Mouse (Mus musculus): ENCODE measurements around the gene Mtfmt.

Mtfmt gene

GRCm38 (mm10) chr9:65435671-65436301 is at the start of gene Mtfmt:
TSS of gene Mtfmt (plus strand) at chr9:65435782.
- peak; percentile 80 for DNase-seq (ENCODE audit: low read depth, low spot score)

GRCm38 (mm10) chr9:65386373-65387140 is 49.0 kb upstream of the Mtfmt start:
- DNase-seq (ENCODE audit: low read depth, low spot score): no peak

- no peak for DNase-seq (ENCODE audit: low read depth, low spot score)
These were observed 44.6 kb upstream of the Mtfmt start for GRCm38 (mm10) chr9:65390752-65391612.

DNA sequence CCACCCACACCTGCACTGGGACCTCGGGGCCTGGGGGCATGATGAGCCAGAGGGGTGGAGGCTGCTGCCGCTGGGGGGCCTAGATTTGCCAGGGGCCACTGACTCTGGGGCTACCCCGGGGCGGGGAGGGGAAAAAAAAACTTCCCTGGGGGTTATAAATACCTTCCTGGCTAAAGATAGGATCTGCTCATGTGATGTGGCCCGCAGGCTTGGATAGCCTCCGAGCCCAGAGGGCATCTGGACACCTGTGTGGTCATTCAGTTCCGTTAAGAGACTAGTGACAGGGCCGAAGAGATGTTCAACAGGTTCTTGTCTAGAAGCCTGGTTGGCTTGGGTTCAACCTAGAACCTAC is 44.0 kb upstream of the Mtfmt start, which contains the start of gene Kbtbd13:
Gene Kbtbd13 (minus strand): TSS at position 40 of the 352 bp plus-strand sequence.
- no peak for DNase-seq (ENCODE audit: low read depth, low spot score)

DNA sequence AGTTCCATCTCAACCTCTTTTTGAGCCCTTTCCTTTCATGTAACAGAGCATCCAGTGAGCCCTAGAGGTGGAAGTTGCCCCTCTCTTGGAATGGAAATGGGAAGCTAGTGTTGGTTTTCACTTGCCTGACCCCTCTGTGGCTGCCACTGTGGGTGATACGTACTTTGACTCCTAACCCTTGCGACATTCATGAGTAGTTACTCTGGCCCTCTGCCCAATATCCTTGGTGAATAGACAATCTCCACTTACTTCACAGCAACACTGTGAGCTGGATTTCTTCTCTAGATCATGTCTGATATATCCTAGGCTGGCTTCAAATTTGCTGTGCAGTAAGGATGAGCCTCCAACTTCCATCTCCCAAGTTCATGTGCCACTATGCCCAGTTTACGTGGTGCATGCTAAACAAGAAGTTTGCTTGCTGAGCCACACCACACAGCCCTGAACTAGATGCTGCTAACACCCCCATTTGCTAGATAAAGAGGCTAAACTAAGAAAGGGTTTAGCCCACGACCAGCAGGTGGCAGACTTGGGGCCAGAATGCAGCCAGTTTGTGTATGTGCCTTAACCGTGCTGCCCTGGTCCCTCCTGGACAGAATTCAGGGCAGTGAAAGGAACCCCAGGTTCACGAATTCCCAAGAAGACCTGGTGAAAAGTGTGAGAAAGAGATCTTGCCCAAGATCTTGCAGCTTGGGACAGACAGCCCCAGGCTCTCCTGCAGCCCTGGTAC is 42.8 kb upstream of the Mtfmt start:
- peak; percentile 42 for DNase-seq (ENCODE audit: low read depth, low spot score)

DNA sequence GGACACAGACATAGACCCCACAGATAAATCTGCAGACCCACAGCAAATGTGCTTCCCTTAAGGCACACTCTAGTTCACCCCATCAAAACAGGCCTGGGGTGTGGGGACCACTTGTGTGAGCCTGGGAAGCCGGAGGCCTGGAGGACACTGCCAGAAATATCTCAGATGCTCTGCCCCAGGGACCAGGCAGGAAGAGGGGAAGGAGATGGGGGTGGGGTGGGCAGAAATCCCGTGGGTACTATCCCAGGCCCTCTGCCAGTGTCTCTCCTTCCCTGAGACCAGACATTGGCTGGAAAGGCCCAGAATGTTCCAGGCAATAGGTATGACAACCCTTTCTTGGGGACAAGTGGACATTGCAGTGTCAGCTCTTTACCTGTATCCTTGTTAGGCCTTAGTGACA is 42.0 kb upstream of the Mtfmt start:
- DNase-seq (ENCODE audit: low read depth, low spot score): no peak

DNA sequence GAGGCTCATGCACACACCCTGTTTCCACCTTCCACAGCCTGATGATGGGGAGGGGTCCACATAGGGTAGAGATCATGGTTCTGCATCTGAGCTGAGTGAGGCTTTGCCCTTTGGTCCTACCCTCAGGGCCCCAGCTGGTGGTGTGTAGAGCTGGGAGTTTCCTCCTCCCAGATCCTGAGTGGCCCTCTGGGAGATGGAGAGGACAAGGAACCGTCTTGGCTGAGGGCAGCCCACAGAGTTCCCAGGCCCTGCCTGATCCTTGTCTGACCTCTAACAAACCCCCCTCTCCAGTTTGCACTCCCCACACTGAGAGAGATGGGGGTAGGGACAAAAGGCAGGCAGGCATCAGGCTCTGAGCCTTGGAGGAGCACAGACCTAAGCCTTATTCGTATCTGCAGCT is 41.2 kb upstream of the Mtfmt start:
- no peak for DNase-seq (ENCODE audit: low read depth, low spot score)

GRCm38 (mm10) chr9:65398279-65398678 is 37.3 kb upstream of the Mtfmt start, which contains the start of gene Rasl12:
TSS of gene Rasl12 (plus strand) at chr9:65398506.
- DNase-seq (ENCODE audit: low read depth, low spot score): no peak

- no peak for DNase-seq (ENCODE audit: low read depth, low spot score)
These were observed 35.6 kb upstream of the Mtfmt start for GRCm38 (mm10) chr9:65399934-65400333.

GRCm38 (mm10) chr9:65404331-65405183 is 31.0 kb upstream of the Mtfmt start:
- DNase-seq (ENCODE audit: low read depth, low spot score): no peak

DNA sequence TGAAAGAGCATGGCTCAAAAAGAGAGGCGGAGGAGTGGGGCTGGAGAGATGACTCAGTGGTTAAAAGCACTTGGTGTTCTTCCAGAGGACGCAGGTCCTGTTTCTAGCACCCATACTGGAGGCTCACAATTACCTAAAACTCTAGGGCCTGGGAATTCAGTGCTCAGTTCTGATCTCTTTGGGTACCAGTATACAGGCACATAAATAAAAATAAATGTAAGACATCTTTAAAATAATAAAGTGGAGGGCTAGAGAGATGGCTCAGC is 30.5 kb upstream of the Mtfmt start:
- DNase-seq (ENCODE audit: low read depth, low spot score): no peak

DNA sequence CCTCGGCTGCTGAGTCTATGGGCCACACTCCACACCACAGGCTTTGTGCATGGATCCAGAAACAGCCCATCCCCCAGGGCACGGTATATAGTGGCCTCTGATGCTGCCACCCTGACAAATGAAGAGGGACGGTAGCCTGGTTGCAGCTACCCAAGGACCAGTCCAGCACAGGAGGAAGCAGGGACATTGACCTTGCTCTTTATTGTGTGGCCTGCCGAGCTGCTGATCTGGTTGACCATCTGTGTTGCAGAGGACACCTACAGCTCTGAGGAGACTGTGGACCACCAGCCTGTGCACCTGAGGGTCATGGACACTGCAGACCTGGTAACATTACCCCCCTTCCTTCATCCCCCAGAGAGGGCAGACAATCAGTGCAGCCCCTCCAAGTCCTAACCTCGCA is 28.3 kb upstream of the Mtfmt start:
- DNase-seq (ENCODE audit: low read depth, low spot score): no peak

- no peak for DNase-seq (ENCODE audit: low read depth, low spot score)
These were observed 27.7 kb upstream of the Mtfmt start for GRCm38 (mm10) chr9:65407861-65408260.

DNA sequence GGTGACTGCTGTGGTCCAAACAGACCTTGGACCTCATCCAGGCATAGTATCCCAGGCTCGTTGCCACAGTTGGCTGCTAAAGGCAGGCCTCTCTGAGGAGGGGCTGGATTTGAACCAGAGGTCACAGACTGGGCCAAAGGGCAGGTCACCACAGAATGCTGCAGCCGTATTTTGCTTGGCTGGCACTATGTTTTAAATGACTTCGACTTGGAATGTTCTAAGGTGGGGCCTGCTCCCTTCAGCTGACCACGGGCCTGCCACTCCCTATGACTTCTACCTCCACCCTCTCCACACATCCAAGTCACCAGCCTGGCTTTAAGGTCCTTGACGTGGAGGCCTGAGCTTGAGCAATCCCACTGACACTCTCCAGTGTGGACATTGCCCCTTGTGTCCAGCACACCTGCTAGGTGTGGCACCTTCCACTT is 26.7 kb upstream of the Mtfmt start:
- DNase-seq (ENCODE audit: low read depth, low spot score): no peak

- DNase-seq (ENCODE audit: low read depth, low spot score): no peak
These were observed 25.2 kb upstream of the Mtfmt start for GRCm38 (mm10) chr9:65410378-65410777.

GRCm38 (mm10) chr9:65411326-65411725 is 24.3 kb upstream of the Mtfmt start:
- no peak for DNase-seq (ENCODE audit: low read depth, low spot score)

DNA sequence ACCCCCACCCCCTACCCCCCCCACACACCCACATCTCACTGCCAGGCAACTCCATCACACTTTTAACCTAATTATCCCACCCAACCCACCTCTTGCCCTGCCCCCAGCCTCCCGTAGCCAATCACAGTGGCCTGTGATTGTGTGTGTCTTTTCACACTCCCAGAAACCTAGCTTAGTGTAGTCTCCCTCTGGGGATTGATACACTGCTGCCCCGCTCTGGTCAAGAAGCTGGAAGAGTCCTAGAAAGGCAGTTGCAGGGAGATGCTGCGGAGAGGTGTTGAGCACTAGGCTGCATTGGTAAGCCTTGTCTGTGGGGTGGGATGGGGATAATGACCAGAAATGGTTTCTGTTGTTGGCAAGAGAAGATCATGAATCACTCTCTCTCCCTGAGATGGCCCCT is 17.8 kb upstream of the Mtfmt start:
- no peak for DNase-seq (ENCODE audit: low read depth, low spot score)

DNA sequence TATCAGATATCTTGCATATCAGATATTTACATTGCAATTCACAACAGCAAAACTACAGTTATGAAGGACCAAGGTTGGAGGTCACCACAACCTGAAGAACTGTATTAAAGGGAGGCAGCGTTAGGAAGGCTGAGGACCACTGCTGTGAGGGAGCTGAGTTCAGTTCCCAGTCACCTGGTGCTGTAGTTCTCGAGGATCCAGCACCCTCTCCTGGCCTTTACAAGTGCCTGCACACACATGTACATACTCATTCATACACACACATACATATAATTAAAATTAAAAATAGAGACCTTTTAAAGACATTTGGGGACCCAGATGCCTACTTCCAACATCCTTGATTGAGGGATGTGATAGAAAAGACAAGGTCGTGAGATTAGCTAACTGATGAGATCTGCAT is 15.9 kb upstream of the Mtfmt start:
- DNase-seq (ENCODE audit: low read depth, low spot score): no peak

DNA sequence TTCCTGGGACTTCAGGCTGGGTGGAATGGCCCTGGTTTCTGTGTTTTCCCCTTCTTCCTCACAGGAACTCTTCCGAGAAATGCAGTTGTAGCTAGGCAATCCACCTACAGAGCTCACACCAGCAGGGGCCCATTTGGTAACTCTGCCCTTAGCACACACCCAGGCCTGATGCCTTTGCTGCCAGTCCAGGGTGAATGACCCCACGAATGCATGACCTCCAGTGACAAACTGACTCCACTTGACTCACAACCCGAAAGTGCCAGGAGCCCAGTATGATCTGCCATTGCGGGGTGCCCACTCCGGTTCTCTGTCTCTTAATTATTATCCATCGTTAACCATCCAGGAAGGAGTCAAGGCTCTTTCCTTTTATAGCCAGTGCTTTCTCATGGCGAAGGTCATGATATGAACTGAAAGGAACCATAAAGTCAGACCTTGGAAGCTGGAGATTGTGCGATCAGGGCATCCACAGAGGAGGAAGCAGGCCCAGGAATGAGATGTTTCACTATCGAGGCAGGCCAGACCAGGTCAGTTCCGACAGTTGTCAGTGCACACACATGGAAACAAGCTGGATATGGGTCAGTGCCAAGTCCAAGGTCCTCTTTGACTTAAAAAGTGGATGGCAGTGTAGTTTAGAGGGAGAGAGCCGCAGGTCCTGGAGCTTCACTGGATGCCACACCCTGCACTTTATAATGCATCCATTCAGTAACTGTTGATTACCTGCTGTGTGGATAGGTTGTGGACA is 12.7 kb upstream of the Mtfmt start, which contains the start of gene Slc51b:
Gene Slc51b (minus strand): TSS at position 196 of the 742 bp plus-strand sequence.
- no peak for DNase-seq (ENCODE audit: low read depth, low spot score)

DNA sequence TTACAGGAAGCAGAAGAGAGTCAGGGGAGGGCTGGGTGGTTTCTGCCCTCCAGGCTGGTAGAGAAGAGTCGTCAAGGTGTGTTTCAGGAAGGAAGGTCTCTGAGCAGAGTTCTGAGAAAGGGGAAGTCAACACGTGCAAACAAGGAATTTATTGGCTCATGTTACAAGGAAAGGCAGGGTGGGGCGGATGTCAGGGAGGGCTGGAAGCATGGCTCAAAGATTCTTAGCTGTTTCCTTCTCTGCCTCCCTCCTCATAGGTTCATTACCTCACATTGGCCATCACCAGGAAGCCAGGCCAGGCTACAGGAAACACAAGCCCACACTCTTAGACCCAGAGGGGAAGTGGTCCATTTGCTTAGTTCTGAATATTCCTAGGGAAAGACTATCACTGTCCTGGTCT is 11.2 kb upstream of the Mtfmt start:
- DNase-seq (ENCODE audit: low read depth, low spot score): no peak
